Mouse (Mus musculus): ENCODE measurements around the gene Cd36. TPM values are rescaled to one million over a fixed set of nuclear protein-coding genes. Genes with fewer than 3 reads are reported as not detected.
"Not testable (repeated sequence)": the region's sequence is repeated elsewhere in the genome, so short reads cannot be mapped to it uniquely, and the experiment has no call there.

Cd36 gene
- polyA plus RNA-seq, 1 experiment: 14.3 TPM

GRCm38 (mm10) chr5:17918966-17919365, 30.4 kb upstream of the Cd36 start:
- Histone ChIP-seq H3K4me1 (ENCODE audit: control insufficient read depth, insufficient read depth, insufficient read length) (no peaks in the 10 kb centered on the region), H3K27ac (ENCODE audit: insufficient read depth, low read length) (no peak overlapping the region), H3K27me3 (ENCODE audit: control insufficient read depth, insufficient read depth, low read length) (no peaks in the 10 kb centered on the region), H3K36me3 (ENCODE audit: control insufficient read depth, insufficient read depth, low read length) (no peaks in the 10 kb centered on the region), H3K4me3 (ENCODE audit: extremely low read depth, insufficient read depth, insufficient read length) (no peak overlapping the region)
- no peak for DNase-seq (ENCODE audit: low read depth in 1 of 2, low spot score in 2 of 2)
- 75% methylated on average over 5 of the region's 5 CpGs for WGBS
- TF ChIP-seq POLR2A (IDR thresholded peaks at IDR 0.05; ENCODE audit: low read depth, low read length): no peak

DNA sequence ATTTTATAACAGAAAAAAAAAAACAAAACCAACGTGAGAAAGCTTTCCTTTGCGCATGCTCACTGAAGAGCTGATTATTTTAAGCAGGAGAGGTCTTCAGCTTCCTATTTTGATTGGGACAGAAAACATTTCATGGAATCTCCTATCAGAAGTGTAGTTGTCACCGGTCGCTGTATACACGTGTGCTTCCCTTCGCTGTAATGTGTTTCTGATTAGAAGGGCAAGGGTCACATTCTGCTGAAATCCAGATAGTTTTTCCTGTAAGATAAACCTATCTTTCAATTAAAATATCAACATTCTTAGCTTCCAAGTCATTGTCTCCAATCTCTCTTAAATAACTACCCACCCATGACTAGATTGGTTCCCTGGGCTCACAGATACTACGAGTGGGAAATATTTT, 16.2 kb upstream of the Cd36 start:
- no peak for DNase-seq (ENCODE audit: low read depth in 1 of 2, low spot score in 2 of 2)
- no peak overlapping the region for H3K4me3 ChIP-seq (ENCODE audit: extremely low read depth, insufficient read depth, insufficient read length)
- no peak for TF ChIP-seq POLR2A (IDR thresholded peaks at IDR 0.05; ENCODE audit: low read depth, low read length)
- no peak for TF ChIP-seq CTCF (IDR thresholded peaks at IDR 0.05; ENCODE audit: extremely low read depth, insufficient read depth, insufficient read length, insufficient replicate concordance)
- H3K27me3 ChIP-seq (ENCODE audit: control insufficient read depth, insufficient read depth, low read length): no peaks in the 10 kb centered on the region
- H3K36me3 ChIP-seq (ENCODE audit: control insufficient read depth, insufficient read depth, low read length): no peaks in the 10 kb centered on the region
- H3K27ac ChIP-seq (ENCODE audit: insufficient read depth, low read length): no peak overlapping the region
- H3K4me1 ChIP-seq (ENCODE audit: control insufficient read depth, insufficient read depth, insufficient read length): no peaks in the 10 kb centered on the region
- 84% methylated on average over 7 of the region's 7 CpGs for WGBS

DNA sequence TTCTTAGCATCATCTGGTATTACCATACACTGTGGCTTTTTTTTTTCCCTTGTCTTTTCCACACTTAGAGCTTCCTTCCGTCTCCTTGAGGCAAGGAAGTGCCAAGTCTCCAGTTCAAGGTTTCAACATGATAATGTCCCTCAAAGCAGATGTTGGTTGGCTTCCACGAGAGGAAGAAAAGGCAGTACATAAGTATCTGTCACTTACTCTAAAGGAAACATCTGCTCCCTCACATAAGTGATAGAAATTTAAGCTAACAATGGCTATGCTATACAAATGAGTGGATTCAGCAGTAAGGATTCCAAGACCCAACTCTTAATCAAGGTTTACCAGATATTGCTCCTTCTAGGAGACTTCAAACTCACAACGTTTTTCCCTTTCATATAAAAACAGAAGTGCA, 10.3 kb upstream of the Cd36 start:
- Histone ChIP-seq H3K27me3 (ENCODE audit: control insufficient read depth, insufficient read depth, low read length) (no peaks in the 10 kb centered on the region), H3K27ac (ENCODE audit: insufficient read depth, low read length) (no peak overlapping the region), H3K4me1 (ENCODE audit: control insufficient read depth, insufficient read depth, insufficient read length) (no peaks in the 10 kb centered on the region), H3K4me3 (ENCODE audit: extremely low read depth, insufficient read depth, insufficient read length) (no peak overlapping the region), H3K36me3 (ENCODE audit: control insufficient read depth, insufficient read depth, low read length) (no peaks in the 10 kb centered on the region)
- WGBS: 28% methylated on average over 3 of the region's 3 CpGs
- DNase-seq (ENCODE audit: low read depth in 1 of 2, low spot score in 2 of 2): no peak
- TF ChIP-seq POLR2A (IDR thresholded peaks at IDR 0.05; ENCODE audit: low read depth, low read length) (no peak), CTCF (IDR thresholded peaks at IDR 0.05; ENCODE audit: extremely low read depth, insufficient read depth, insufficient read length, insufficient replicate concordance) (no peak)

DNA sequence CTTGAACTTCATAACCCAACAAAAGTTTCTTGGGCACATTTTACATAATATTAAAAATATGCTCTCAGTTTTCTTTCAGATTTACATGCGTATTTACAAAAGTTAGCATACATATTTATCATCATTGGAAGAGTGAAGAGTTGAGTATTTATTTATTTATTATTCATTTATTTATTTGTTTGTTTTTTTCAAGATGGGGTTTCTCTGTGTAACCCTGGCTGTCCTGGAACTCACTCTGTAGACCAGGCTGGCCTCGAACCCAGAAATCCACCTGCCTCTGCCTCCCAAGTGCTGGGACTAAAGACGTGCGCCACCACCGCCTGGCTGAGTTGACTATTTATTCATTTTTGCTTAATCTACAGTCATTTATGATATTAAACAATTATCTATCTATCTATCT, 9.0 kb upstream of the Cd36 start:
- not testable (repeated sequence) for DNase-seq (ENCODE audit: low read depth in 1 of 2, low spot score in 2 of 2); H3K4me1 ChIP-seq (ENCODE audit: control insufficient read depth, insufficient read depth, insufficient read length); H3K27me3 ChIP-seq (ENCODE audit: control insufficient read depth, insufficient read depth, low read length); H3K36me3 ChIP-seq (ENCODE audit: control insufficient read depth, insufficient read depth, low read length); H3K27ac ChIP-seq (ENCODE audit: insufficient read depth, low read length); H3K4me3 ChIP-seq (ENCODE audit: extremely low read depth, insufficient read depth, insufficient read length)
- 92% methylated on average over 5 of the region's 5 CpGs for WGBS

GRCm38 (mm10) chr5:17893577-17894172, 5.1 kb upstream of the Cd36 start:
- H3K27me3 ChIP-seq (ENCODE audit: control insufficient read depth, insufficient read depth, low read length): no peaks in the 10 kb centered on the region
- H3K4me3 ChIP-seq (ENCODE audit: extremely low read depth, insufficient read depth, insufficient read length): no peak overlapping the region
- no peak for DNase-seq (ENCODE audit: low read depth in 1 of 2, low spot score in 2 of 2)
- WGBS: 78% methylated on average over 2 of the region's 2 CpGs
- TF ChIP-seq POLR2A (IDR thresholded peaks at IDR 0.05; ENCODE audit: low read depth, low read length): no peak
- no peak for TF ChIP-seq CTCF (IDR thresholded peaks at IDR 0.05; ENCODE audit: extremely low read depth, insufficient read depth, insufficient read length, insufficient replicate concordance)
- H3K4me1 ChIP-seq (ENCODE audit: control insufficient read depth, insufficient read depth, insufficient read length): no peaks in the 10 kb centered on the region
- no peak overlapping the region for H3K27ac ChIP-seq (ENCODE audit: insufficient read depth, low read length)
- no peaks in the 10 kb centered on the region for H3K36me3 ChIP-seq (ENCODE audit: control insufficient read depth, insufficient read depth, low read length)

DNA sequence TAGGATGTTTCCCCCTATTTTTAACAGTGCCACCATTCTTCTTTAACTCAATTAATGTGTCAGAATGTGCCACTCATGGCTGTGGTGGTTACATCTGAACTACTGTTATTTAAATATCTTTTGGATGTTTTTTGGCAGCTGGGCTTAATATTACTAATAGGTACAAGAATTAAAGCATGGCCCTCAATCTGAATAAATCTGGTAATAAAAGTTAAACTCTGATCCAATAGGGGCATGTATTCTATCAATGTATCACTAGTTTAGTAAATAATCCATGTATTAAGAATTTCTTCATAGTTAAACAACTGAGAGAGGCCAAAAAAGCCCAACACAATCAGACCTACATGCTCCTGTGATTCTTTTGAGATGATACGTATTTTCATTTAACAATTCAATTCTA, 690 bp upstream of the Cd36 start:
- Histone ChIP-seq H3K4me1 (ENCODE audit: control insufficient read depth, insufficient read depth, insufficient read length) (no peaks in the 10 kb centered on the region), H3K36me3 (ENCODE audit: control insufficient read depth, insufficient read depth, low read length) (no peaks in the 10 kb centered on the region), H3K27ac (ENCODE audit: insufficient read depth, low read length) (no peak overlapping the region), H3K27me3 (ENCODE audit: control insufficient read depth, insufficient read depth, low read length) (no peaks in the 10 kb centered on the region), H3K4me3 (ENCODE audit: extremely low read depth, insufficient read depth, insufficient read length) (no peak overlapping the region)
- 96% methylated on average over 1 of the region's 1 CpGs for WGBS
- no peak for DNase-seq (ENCODE audit: low read depth in 1 of 2, low spot score in 2 of 2)
- TF ChIP-seq CTCF (IDR thresholded peaks at IDR 0.05; ENCODE audit: extremely low read depth, insufficient read depth, insufficient read length, insufficient replicate concordance) (no peak), POLR2A (IDR thresholded peaks at IDR 0.05; ENCODE audit: low read depth, low read length) (no peak)

DNA sequence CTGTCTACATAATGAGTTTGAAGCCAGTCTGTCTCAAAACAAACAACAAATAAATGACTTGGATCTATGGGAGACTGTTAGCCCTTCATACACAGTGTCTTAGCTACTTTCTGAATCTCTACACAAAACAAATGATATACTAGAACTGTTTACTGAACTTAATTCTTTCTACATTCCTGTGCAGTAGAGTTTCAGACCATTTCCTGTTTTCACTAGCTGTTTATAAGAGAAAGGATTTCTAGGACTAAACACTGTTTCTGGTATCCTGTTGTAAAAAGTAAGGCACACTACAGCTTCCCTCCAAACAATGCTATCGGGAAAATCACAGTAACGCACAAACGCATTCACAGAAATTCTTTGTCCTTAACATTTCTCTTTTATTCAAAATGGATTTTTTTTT, 2.2 kb downstream of the Cd36 start:
- H3K36me3 ChIP-seq (ENCODE audit: control insufficient read depth, insufficient read depth, low read length): no peaks in the 10 kb centered on the region
- no peaks in the 10 kb centered on the region for H3K27me3 ChIP-seq (ENCODE audit: control insufficient read depth, insufficient read depth, low read length)
- no peaks in the 10 kb centered on the region for H3K4me1 ChIP-seq (ENCODE audit: control insufficient read depth, insufficient read depth, insufficient read length)
- 84% methylated on average over 3 of the region's 3 CpGs for WGBS
- DNase-seq (ENCODE audit: low read depth in 1 of 2, low spot score in 2 of 2): no peak
- no peak overlapping the region for H3K4me3 ChIP-seq (ENCODE audit: extremely low read depth, insufficient read depth, insufficient read length)
- H3K27ac ChIP-seq (ENCODE audit: insufficient read depth, low read length): no peak overlapping the region
- TF ChIP-seq POLR2A (IDR thresholded peaks at IDR 0.05; ENCODE audit: low read depth, low read length): no peak
- no peak for TF ChIP-seq CTCF (IDR thresholded peaks at IDR 0.05; ENCODE audit: extremely low read depth, insufficient read depth, insufficient read length, insufficient replicate concordance)

Measured in spleen, adult 2 months (tissue).